Mouse (Mus musculus) MEL (cell line): Measurements from ENCODE around the gene Psmb10. TPM values are rescaled to one million over a fixed set of nuclear protein-coding genes. Genes with fewer than 3 reads are reported as not detected.
A peak's percentile ranks its signal among the peaks of the same experiment; 100 is the strongest.

Experiments
- DNase-seq: peaks from one replicate; pipeline ENCODE4 v3.0.0; 2011; ENCODE audit warnings: low read depth, low spot score
- H3K27ac ChIP-seq: 2 replicates; pipeline ENCODE4 v1.5.1; 2012; ENCODE audit warnings: low read depth, mild to moderate bottlenecking, control low read depth, low read length, moderate library complexity; ENCODE audit not compliant: control insufficient read depth
- H3K27me3 ChIP-seq, 2 experiments: fragments of 150-350 bp in 1 of 2; sonication (generic) in 1 of 2; 2 replicates each; pipeline ENCODE4 v1.6.1; 2012; ENCODE audit warnings: low read length in 2 of 2, mild to moderate bottlenecking in 2 of 2, improper control_type of control experiment in 1 of 2, moderate library complexity in 1 of 2; ENCODE audit not compliant: insufficient read depth in 2 of 2, control insufficient read depth in 1 of 2
- H3K36me3 ChIP-seq, 2 experiments: 2 replicates each; pipeline ENCODE4 v1.6.1; 2012 to 2014; ENCODE audit warnings: low read length in 2 of 2, improper control_type of control experiment in 1 of 2, inconsistent platforms in 1 of 2, mild to moderate bottlenecking in 1 of 2; ENCODE audit not compliant: insufficient read depth in 2 of 2, control insufficient read depth in 1 of 2
- H3K4me1 ChIP-seq, 2 experiments: fragments of 150-350 bp in 1 of 2; sonication (generic) in 1 of 2; 2 replicates each; pipeline ENCODE4 v1.6.1; 2012; ENCODE audit warnings: low read length in 2 of 2, improper control_type of control experiment in 1 of 2, mild to moderate bottlenecking in 1 of 2; ENCODE audit not compliant: insufficient read depth in 2 of 2, control insufficient read depth in 1 of 2
- H3K4me3 ChIP-seq, 2 experiments: fragments of 150-350 bp in 1 of 2; sonication (generic) in 1 of 2; 2 replicates each; pipeline ENCODE4 v1.5.1; 2012; ENCODE audit warnings: low read depth in 2 of 2, low read length in 2 of 2, mild to moderate bottlenecking in 2 of 2, moderate library complexity in 2 of 2, control low read depth in 1 of 2, improper control_type of control experiment in 1 of 2; ENCODE audit not compliant: control insufficient read depth in 1 of 2, insufficient read depth in 1 of 2
- H3K79me2 ChIP-seq: 2 replicates; pipeline ENCODE4 v1.6.1; 2012; ENCODE audit warnings: mild to moderate bottlenecking, low read length, moderate library complexity; ENCODE audit not compliant: control insufficient read depth, poor library complexity, insufficient read depth
- H3K9ac ChIP-seq: 2 replicates; pipeline ENCODE4 v1.6.1; 2012; ENCODE audit warnings: low read depth, mild to moderate bottlenecking, control low read depth, low read length, moderate library complexity; ENCODE audit not compliant: control insufficient read depth, poor library complexity, severe bottlenecking
- H3K9me3 ChIP-seq: fragments of 150-350 bp; sonication (generic); replicated peaks from 2 replicates; pipeline ENCODE4 v1.6.1; 2012; ENCODE audit warnings: mild to moderate bottlenecking, low read length, improper control_type of control experiment, moderate library complexity; ENCODE audit not compliant: insufficient read depth
- CHD2 ChIP-seq: IDR thresholded peaks from 2 replicates; pipeline ENCODE4 v1.6.1; 2011; ENCODE audit warnings: low read length, improper control_type of control experiment
- E2F4 ChIP-seq: IDR thresholded peaks from 2 replicates; pipeline ENCODE4 v1.6.1; 2011; ENCODE audit warnings: low read depth, low read length, improper control_type of control experiment, borderline replicate concordance
- ELF1 ChIP-seq: IDR thresholded peaks from 2 replicates; pipeline ENCODE4 v1.6.1; 2014; ENCODE audit warnings: low read depth, mild to moderate bottlenecking, inconsistent platforms, low read length, improper control_type of control experiment, moderate library complexity
- ETS1 ChIP-seq: IDR thresholded peaks from 2 replicates; pipeline ENCODE4 v1.6.1; 2012; ENCODE audit warnings: low read depth, mild to moderate bottlenecking, inconsistent platforms, low read length, improper control_type of control experiment, moderate library complexity
- GABPA ChIP-seq: IDR thresholded peaks from 2 replicates; pipeline ENCODE4 v1.6.1; 2012; ENCODE audit warnings: low read depth, mild to moderate bottlenecking, inconsistent platforms, low read length, improper control_type of control experiment, moderate library complexity
- GATA1 ChIP-seq: IDR thresholded peaks from 2 replicates; pipeline ENCODE4 v1.6.1; 2011; ENCODE audit warnings: low read depth, low read length, improper control_type of control experiment
- KAT2A ChIP-seq: conservative IDR thresholded peaks from 2 replicates; pipeline ENCODE4 v1.6.1; 2012; ENCODE audit warnings: low read depth, low read length, improper control_type of control experiment, inconsistent platforms
- MAFK ChIP-seq: IDR thresholded peaks from 2 replicates; pipeline ENCODE4 v1.6.1; 2011; ENCODE audit warnings: low read depth, mild to moderate bottlenecking, low read length, improper control_type of control experiment, borderline replicate concordance
- MAX ChIP-seq: IDR thresholded peaks from 2 replicates; pipeline ENCODE4 v1.6.1; 2011; ENCODE audit warnings: low read length, improper control_type of control experiment
- MAZ ChIP-seq: IDR thresholded peaks from 2 replicates; pipeline ENCODE4 v1.6.1; 2012; ENCODE audit warnings: low read depth, mild to moderate bottlenecking, inconsistent platforms, low read length, improper control_type of control experiment
- MEF2A ChIP-seq: IDR thresholded peaks from 2 replicates; pipeline ENCODE4 v1.6.1; 2014; ENCODE audit warnings: low read depth, mild to moderate bottlenecking, inconsistent platforms, low read length, improper control_type of control experiment; ENCODE audit not compliant: poor library complexity, insufficient replicate concordance, severe bottlenecking; ENCODE audit errors: extremely low read depth
- MXI1 ChIP-seq: IDR thresholded peaks from 2 replicates; pipeline ENCODE4 v1.6.1; 2011; ENCODE audit warnings: mild to moderate bottlenecking, low read depth, low read length, improper control_type of control experiment
- NELFE ChIP-seq: IDR thresholded peaks from 2 replicates; pipeline ENCODE4 v1.6.1; 2011; ENCODE audit warnings: low read depth, low read length, improper control_type of control experiment
- POLR2A ChIP-seq, 2 experiments: IDR thresholded peaks; 2 replicates each; pipeline ENCODE4 v1.6.1; 2011 to 2012; ENCODE audit warnings: low read length in 2 of 2, mild to moderate bottlenecking in 2 of 2, control low read depth in 1 of 2, improper control_type of control experiment in 1 of 2, low read depth in 1 of 2, moderate library complexity in 1 of 2; ENCODE audit not compliant: control insufficient read depth in 1 of 2, insufficient read depth in 1 of 2, poor library complexity in 1 of 2
- POLR2AphosphoS2 ChIP-seq: IDR thresholded peaks from 2 replicates; pipeline ENCODE4 v1.6.1; 2011; ENCODE audit warnings: low read length, improper control_type of control experiment
- SIN3A ChIP-seq: IDR thresholded peaks from 2 replicates; pipeline ENCODE4 v1.6.1; 2012; ENCODE audit warnings: low read length, improper control_type of control experiment, inconsistent platforms
- TCF12 ChIP-seq: IDR thresholded peaks from 2 replicates; pipeline ENCODE4 v1.6.1; 2014; ENCODE audit warnings: low read depth, mild to moderate bottlenecking, inconsistent platforms, low read length, improper control_type of control experiment, moderate library complexity
- UBTF ChIP-seq: IDR thresholded peaks from 2 replicates; pipeline ENCODE4 v1.6.1; 2012; ENCODE audit warnings: low read depth, mild to moderate bottlenecking, inconsistent platforms, low read length, improper control_type of control experiment, moderate library complexity, borderline replicate concordance; ENCODE audit not compliant: insufficient read depth
- USF1 ChIP-seq: IDR thresholded peaks from 2 replicates; pipeline ENCODE4 v1.6.1; 2014; ENCODE audit warnings: low read depth, mild to moderate bottlenecking, inconsistent platforms, low read length, improper control_type of control experiment, moderate library complexity
- USF2 ChIP-seq, 2 experiments: IDR thresholded peaks; 2 replicates each; pipeline ENCODE4 v1.6.1; 2011 to 2012; ENCODE audit warnings: improper control_type of control experiment in 2 of 2, low read length in 2 of 2, borderline replicate concordance in 1 of 2, inconsistent platforms in 1 of 2, low read depth in 1 of 2, mild to moderate bottlenecking in 1 of 2; ENCODE audit not compliant: insufficient read depth in 1 of 2
- ZKSCAN1 ChIP-seq: IDR thresholded peaks from 2 replicates; pipeline ENCODE4 v1.6.1; 2012; ENCODE audit warnings: low read depth, mild to moderate bottlenecking, inconsistent platforms, low read length, improper control_type of control experiment, moderate library complexity
- ZMIZ1 ChIP-seq: IDR thresholded peaks from 2 replicates; pipeline ENCODE4 v1.6.1; 2012; ENCODE audit warnings: low read depth, mild to moderate bottlenecking, inconsistent platforms, low read length, improper control_type of control experiment, moderate library complexity
- polyA plus RNA-seq, 2 experiments: library from polyadenylated mRNA; stranded (reverse) in 1 of 2; unstranded in 1 of 2; fragments of >175 nt in 1 of 2; fragments of >200 nt in 1 of 2; gene quantifications; 2 replicates each; pipeline versions ENCODE4 v1.2.1 to v1.2.4; 2012; ENCODE audit warnings: low replicate concordance in 2 of 2, low read depth in 1 of 2; ENCODE audit not compliant: insufficient read length in 2 of 2, insufficient read depth in 1 of 2, missing spikeins in 1 of 2
- total RNA-seq: library from RNA; depleted of rRNA; stranded (reverse); fragments of 300-350 nt; gene quantifications from 2 replicates; pipeline ENCODE4 v1.2.3, GENCODE M21; 2012

The Psmb10 gene
- total and polyA plus RNA-seq, 3 experiments: 193 to 275 TPM; not detected in 1

DNA sequence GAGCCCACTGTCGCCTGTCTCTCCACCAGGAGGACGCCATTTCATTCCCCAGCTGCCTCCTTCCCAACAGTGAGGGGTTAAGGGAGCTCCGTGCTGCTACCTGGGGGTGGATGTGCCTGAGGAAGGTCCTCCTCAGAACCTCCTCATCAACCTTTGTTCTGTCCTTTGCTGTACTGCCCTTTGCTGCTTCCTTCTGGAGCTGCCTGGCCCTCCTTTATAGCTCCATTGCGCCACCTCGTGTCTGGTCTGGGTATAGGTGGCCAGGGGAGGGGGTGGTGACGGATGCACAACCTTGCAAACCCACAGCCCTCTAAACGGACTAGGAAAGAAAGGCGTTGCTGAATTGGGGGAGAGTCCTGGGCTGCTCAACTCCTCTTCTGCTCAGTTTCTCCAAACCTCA is 7.6 kb downstream of the Psmb10 start (continued):
- TF ChIP-seq UBTF: no peak
- no peak for TF ChIP-seq CHD2
- no peak for TF ChIP-seq USF2 (IDR thresholded peaks at IDR 0.05; ENCODE audit: borderline replicate concordance in 1 of 2, insufficient read depth in 1 of 2, low read depth in 1 of 2, low read length in 2 of 2)
- no peak for TF ChIP-seq POLR2AphosphoS2
- 0 out of 2 replicates have a peak, but pooled peaks have one; percentile 25 for TF ChIP-seq ELF1
- no peak for TF ChIP-seq ZKSCAN1
- TF ChIP-seq GATA1: no peak
- TF ChIP-seq MAFK: no peak

DNA sequence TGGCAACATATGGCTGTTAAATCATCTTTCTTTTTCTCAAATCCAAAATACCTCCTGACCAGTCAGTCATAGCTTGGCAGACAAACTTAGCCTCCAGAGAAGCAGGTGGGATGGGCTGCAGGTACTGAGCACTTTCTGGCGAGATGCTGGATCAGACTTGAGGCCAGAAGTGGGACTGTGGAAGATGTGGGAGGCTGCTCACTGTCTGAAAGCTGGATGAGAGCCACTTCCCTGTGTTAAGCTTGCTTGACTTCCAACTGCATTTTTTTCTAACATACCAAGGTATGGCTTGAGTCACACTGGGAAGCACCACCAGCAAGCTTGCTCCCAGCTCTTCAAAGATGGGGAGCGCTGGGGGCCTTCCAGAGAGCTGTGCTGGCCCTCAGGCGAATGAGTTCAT is 13.1 kb downstream of the Psmb10 start:
- Histone ChIP-seq H3K27ac (no peak overlapping the region), H3K9me3 (no peaks in the 10 kb centered on the region), H3K36me3 (peaks cover 0 to 2% of the 10 kb centered on the region in 2 experiments; a peak in 2 of 4 replicates), H3K27me3 (no peaks in the 10 kb centered on the region), H3K9ac (no peak overlapping the region), H3K79me2 (no peaks in the 10 kb centered on the region), H3K4me3 (no peak overlapping the region), H3K4me1 (no peaks in the 10 kb centered on the region; a peak in 1 of 4 replicates)
- no peak for DNase-seq
- no peak for TF ChIP-seq NELFE
- TF ChIP-seq ZMIZ1: no peak
- TF ChIP-seq KAT2A: no peak
- no peak for TF ChIP-seq MAX
- TF ChIP-seq SIN3A: no peak
- no peak for TF ChIP-seq MEF2A
- TF ChIP-seq USF1: no peak
- no peak for TF ChIP-seq CHD2

DNA sequence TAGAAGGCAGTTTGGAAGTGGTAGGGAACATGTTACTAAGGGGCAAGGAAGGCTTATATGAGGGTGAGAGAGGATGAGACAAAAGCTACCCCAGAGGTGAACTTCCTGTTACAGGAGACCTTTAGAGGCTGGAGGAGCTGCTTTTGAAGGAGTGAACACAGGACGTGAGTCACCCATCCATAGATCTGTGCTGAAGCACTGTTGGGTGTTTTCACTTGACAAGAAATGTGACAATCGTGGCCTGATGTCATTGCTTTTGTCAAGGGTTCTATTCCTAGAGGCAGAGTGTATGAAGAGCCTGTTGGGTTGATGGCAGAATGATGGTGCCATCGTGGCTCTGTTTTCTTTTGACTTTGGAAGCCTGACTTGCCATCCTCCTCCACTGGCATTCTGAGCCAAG is 18.9 kb downstream of the Psmb10 start:
- no peak overlapping the region for H3K9ac ChIP-seq
- no peak for TF ChIP-seq MAX
- TF ChIP-seq ELF1: no peak
- no peak for TF ChIP-seq MAZ
- TF ChIP-seq ETS1: no peak
- TF ChIP-seq TCF12: no peak
- no peak for TF ChIP-seq MXI1
- TF ChIP-seq E2F4: no peak
- no peak for TF ChIP-seq POLR2A (IDR thresholded peaks at IDR 0.05; ENCODE audit: control insufficient read depth in 1 of 2, insufficient read depth in 1 of 2, low read depth in 1 of 2, low read length in 2 of 2, poor library complexity in 1 of 2)
- no peak for TF ChIP-seq GABPA
- TF ChIP-seq, all 39 proteins: peak for 0
- no peaks in the 10 kb centered on the region for H3K27me3 ChIP-seq
- H3K9me3 ChIP-seq: no peaks in the 10 kb centered on the region
- H3K79me2 ChIP-seq: no peaks in the 10 kb centered on the region
- peaks cover 0 to 1% of the 10 kb centered on the region in 2 experiments; a peak in 2 of 4 replicates for H3K36me3 ChIP-seq
- DNase-seq: no peak
- no peak overlapping the region for H3K27ac ChIP-seq
- H3K4me1 ChIP-seq: peaks cover 0 to 5% of the 10 kb centered on the region in 2 experiments; a peak in 2 of 4 replicates
- no peak overlapping the region for H3K4me3 ChIP-seq
